Mouse (Mus musculus) heart, adult 2 months (tissue): ENCODE data around the gene Aph1c.

Experiments used
- CTCF ChIP-seq: fragments of 200-600 bp; IDR thresholded peaks from 2 replicates; pipeline ENCODE4 v1.8.1; 2022; ENCODE audit warnings: antibody characterized with exemption, mild to moderate bottlenecking, moderate library complexity
- EP300 ChIP-seq: fragments of 200-500 bp; IDR thresholded peaks from 2 replicates; pipeline ENCODE4 v1.6.1; 2011; ENCODE audit warnings: low read depth, low read length, control low read depth; ENCODE audit not compliant: insufficient read depth

- no peak for TF ChIP-seq CTCF
- TF ChIP-seq EP300, result no peak
These were observed 21.3 kb upstream of the Aph1c start for GRCm38 (mm10) chr9:66855865-66856264.
